Mouse (Mus musculus) brain, embryonic 14.5 days (tissue): ENCODE data around the gene Nell1. TPM values are rescaled to one million over a fixed set of nuclear protein-coding genes. Genes with fewer than 3 reads are reported as not detected.

Source experiments
- DNase-seq: peaks from one replicate; pipeline ENCODE4 v3.0.0-alpha.2; 2011; ENCODE audit warnings: low read depth
- CTCF ChIP-seq: fragments of 200-500 bp; IDR thresholded peaks from 2 replicates; pipeline ENCODE4 v1.5.1; 2012; ENCODE audit warnings: inconsistent platforms, mild to moderate bottlenecking, moderate library complexity, borderline replicate concordance; ENCODE audit not compliant: insufficient read depth, insufficient read length; ENCODE audit errors: extremely low read depth
- POLR2A ChIP-seq: fragments of 200-500 bp; IDR thresholded peaks from 2 replicates; pipeline ENCODE4 v1.6.1; 2012; ENCODE audit warnings: mild to moderate bottlenecking, inconsistent platforms, borderline replicate concordance; ENCODE audit not compliant: poor library complexity, insufficient read depth, insufficient read length, severe bottlenecking; ENCODE audit errors: extremely low read depth
- polyA plus RNA-seq: library from polyadenylated mRNA; depleted of rRNA; stranded (reverse); fragments of >200 nt; gene quantifications from 2 replicates; pipeline ENCODE4 v1.2.3, GENCODE M21; 2012

Nell1 gene
- polyA plus RNA-seq, 1 experiment = 16.9 TPM

GRCm38 (mm10) chr7:50362039-50362438 is 387.4 kb downstream of the Nell1 start:
- DNase-seq = peak; percentile 27
- no peak for TF ChIP-seq CTCF
- no peak for TF ChIP-seq POLR2A

- DNase-seq = no peak
- no peak for TF ChIP-seq CTCF
- no peak for TF ChIP-seq POLR2A
Observed at GRCm38 (mm10) chr7:50374876-50375275, 400.2 kb downstream of the Nell1 start.

- TF ChIP-seq POLR2A (no peak), CTCF (no peak)
Observed at GRCm38 (mm10) chr7:50410421-50410820, 435.8 kb downstream of the Nell1 start.

GRCm38 (mm10) chr7:50419976-50420375 is 445.3 kb downstream of the Nell1 start:
- TF ChIP-seq CTCF = no peak
- no peak for TF ChIP-seq POLR2A
- DNase-seq = no peak

More at GRCm38 (mm10) chr7:50410421-50410820, 435.8 kb downstream of the Nell1 start:
- DNase-seq = peak; percentile 50

GRCm38 (mm10) chr7:50422422-50423195 is 447.9 kb downstream of the Nell1 start:
- no peak for DNase-seq
- no peak for TF ChIP-seq CTCF
- TF ChIP-seq POLR2A = no peak

- DNase-seq = no peak
- TF ChIP-seq CTCF = no peak
- TF ChIP-seq POLR2A = no peak
Observed at GRCm38 (mm10) chr7:50429725-50430124, 455.1 kb downstream of the Nell1 start.

GRCm38 (mm10) chr7:50441237-50441636 is 466.6 kb downstream of the Nell1 start:
- no peak for DNase-seq
- TF ChIP-seq CTCF (no peak), POLR2A (no peak)

GRCm38 (mm10) chr7:50447316-50447715 is 472.7 kb downstream of the Nell1 start:
- DNase-seq = no peak
- TF ChIP-seq POLR2A (no peak), CTCF (no peak)

GRCm38 (mm10) chr7:50467742-50468141 is 493.1 kb downstream of the Nell1 start:
- TF ChIP-seq CTCF (no peak), POLR2A (no peak)
- no peak for DNase-seq

- TF ChIP-seq CTCF (no peak), POLR2A (no peak)
- DNase-seq = no peak
Observed at GRCm38 (mm10) chr7:50470555-50470954, 495.9 kb downstream of the Nell1 start.

GRCm38 (mm10) chr7:50482011-50482410 is 507.3 kb downstream of the Nell1 start:
- DNase-seq = peak; percentile 12
- no peak for TF ChIP-seq CTCF
- no peak for TF ChIP-seq POLR2A

- peak; percentile 60 for DNase-seq
- TF ChIP-seq CTCF (peak; percentile 66; the same call in 1 of the 2 replicates), POLR2A (no peak)
Observed at GRCm38 (mm10) chr7:50485304-50485703, 510.6 kb downstream of the Nell1 start.
